Mouse (Mus musculus) heart, adult 2 months (tissue): ENCODE results near the gene Shc1.

ENCODE experiments used
- CTCF ChIP-seq: fragments of 200-600 bp; IDR thresholded peaks from 2 replicates; pipeline ENCODE4 v1.8.1; 2022; ENCODE audit warnings: antibody characterized with exemption, mild to moderate bottlenecking, moderate library complexity
- EP300 ChIP-seq: fragments of 200-500 bp; IDR thresholded peaks from 2 replicates; pipeline ENCODE4 v1.6.1; 2011; ENCODE audit warnings: low read depth, low read length, control low read depth; ENCODE audit not compliant: insufficient read depth
- POLR2A ChIP-seq: fragments of 200-500 bp; IDR thresholded peaks from 2 replicates; pipeline ENCODE4 v1.6.1; 2011; ENCODE audit warnings: mild to moderate bottlenecking, low read depth, low read length, control low read depth; ENCODE audit not compliant: insufficient read depth

- TF ChIP-seq CTCF (no peak), POLR2A (no peak), EP300 (no peak)
Observed at GRCm38 (mm10) chr3:89388134-89388881, 29.9 kb upstream of the Shc1 start.
